Mouse (Mus musculus): Measurements from ENCODE around the gene Cntnap5a.

Gene Cntnap5a

DNA sequence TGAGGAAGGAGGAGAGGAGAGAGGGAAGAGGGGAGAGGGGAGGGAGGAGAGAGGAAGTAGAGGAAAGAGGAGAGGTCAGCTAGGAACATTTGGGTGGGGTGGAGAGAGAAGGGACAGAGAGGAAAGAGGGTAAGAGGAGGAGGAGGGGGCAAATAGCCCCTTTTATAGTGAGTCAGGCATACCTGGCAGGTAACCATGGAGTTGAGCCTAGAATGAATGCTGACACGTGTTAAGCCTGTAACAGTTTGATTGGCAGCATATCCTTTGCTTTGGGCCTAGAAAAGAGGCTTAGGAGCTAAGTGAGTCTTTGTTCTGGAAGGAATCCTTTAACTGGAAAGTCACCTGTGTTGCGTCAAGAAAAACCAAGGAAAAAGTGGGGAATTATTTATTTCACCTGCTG lies 681.6 kb downstream of the Cntnap5a start:
- DNase-seq (ENCODE audit: low spot score in 2 of 2) = no peak

DNA sequence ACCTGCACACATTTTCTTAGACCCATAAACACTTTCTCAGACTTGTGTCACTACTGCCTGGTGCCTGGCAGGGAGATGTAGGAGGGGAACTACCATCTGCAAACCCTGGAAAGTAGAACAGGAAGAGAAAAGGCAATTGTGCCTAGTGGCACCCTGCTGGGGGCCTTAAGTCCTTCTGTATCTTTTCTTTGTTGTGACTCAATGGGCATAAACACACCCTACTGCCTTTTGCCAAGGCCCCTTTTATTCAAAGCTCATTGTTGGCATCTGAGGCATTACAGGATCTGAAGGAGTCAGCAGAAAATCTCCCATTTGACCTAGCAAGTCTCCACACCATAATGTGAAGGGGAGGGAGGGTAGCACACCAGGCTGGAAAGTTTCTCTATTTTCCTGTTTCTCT lies 682.2 kb downstream of the Cntnap5a start:
- no peak for DNase-seq (ENCODE audit: low spot score in 2 of 2)

DNA sequence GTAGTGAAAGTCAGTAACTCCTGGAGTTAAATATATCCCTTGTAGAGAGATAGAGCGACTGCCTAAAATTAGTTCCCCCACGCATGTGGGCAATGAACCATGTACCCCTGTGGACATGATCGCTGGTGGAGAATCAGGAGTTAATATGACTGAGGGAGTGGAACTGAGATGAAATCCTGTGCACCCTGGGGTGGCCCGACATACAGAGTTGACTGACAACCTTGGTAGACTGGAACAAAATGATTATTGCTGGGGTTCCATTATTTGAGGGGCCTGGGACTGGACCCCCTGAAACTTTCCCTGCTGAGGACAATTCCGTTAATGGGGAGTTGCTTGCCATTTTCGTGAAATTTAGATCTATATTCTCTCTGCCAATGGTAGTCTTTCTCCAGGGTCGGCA lies 683.0 kb downstream of the Cntnap5a start:
- no peak for DNase-seq (ENCODE audit: low spot score in 2 of 2)

DNA sequence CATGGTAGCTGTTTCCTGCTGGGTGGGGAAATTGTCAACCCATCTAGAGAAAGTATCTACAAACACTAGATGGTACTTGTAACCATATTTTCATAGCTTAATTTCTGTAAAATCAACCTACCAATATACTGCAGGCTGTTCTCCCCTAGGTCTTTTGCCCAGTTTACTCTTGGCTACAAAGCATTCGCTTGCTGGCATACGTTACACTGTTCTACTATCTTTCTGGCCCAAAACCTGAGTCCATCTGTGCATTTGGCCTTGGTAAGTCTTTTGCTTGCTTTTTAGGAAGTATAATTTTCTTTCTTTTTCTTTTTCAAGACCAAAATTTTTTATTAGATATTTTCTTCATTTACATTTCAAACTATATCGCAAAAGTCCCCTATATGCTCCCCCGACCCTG lies 686.3 kb downstream of the Cntnap5a start:
- DNase-seq (ENCODE audit: low spot score in 2 of 2) = no peak

DNA sequence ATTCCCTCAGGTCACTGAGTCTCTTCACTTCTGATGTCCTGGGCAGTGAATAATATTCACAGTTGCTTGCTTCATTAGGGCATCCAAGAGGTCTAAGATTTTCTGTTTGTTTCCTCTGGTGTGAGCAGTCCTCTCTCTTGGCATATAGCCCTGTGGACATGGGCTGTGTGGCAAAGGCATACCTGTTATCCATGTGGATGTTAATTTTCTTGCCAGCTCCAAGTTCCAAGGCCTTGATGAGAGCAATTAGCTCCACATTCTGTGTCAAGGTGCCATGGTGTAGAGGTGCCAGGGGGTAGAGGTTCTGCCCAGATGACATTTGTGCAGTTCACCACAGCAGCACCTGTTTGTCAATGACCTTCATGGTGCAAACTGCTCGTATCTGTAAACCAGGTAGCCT lies 689.0 kb downstream of the Cntnap5a start:
- DNase-seq (ENCODE audit: low spot score in 2 of 2) = no peak

DNA sequence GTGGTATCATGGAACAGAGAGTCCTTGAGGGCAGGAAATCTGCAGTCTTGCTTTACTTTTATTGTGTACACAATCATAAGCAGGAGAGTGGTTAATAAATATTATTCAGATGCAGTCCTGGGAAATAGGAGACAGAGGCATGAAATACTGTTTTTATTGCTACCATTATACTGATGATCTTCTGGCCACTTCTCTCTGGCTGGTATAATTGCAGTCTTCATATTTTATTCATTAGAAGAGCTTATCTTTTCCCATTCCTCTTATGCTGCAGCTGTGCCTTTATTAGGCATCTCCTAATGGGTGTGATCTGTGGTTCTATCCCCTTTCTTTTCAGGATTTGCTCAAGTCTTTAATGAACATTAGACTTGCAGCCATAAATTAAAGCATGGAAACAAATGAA lies 707.8 kb downstream of the Cntnap5a start:
- no peak for DNase-seq (ENCODE audit: low spot score in 2 of 2)

DNA sequence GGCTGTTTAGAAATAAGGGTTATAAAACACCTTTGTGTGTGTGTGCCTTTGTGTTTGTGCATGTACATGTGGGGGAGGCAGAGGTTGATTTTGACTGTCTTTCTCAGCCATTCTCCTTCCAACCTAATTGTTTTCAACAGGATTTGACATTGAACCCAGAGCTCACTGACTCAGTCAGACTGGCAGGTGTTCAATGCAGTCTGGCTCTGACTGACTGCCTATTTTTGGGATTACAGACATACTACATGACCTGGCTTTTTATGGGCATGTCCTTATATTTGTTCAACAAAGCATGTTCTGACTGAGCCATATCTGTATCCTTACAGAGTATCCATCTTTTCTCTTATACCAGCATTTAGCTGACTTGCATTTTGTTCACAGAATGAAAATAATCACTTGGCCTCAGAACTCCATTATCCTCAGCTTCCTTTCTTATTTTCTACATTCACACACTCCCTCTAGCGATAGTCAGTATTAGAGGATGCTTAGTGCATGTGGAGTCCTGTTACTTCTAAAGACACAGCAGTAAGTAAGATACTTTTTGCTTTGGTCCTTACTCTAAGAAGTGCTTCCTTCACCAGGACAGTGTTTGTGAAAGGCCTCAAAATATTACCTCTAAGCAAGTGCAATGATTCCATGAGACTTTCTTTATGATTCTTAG lies 717.6 kb downstream of the Cntnap5a start:
- DNase-seq (ENCODE audit: low spot score in 2 of 2) = no peak

DNA sequence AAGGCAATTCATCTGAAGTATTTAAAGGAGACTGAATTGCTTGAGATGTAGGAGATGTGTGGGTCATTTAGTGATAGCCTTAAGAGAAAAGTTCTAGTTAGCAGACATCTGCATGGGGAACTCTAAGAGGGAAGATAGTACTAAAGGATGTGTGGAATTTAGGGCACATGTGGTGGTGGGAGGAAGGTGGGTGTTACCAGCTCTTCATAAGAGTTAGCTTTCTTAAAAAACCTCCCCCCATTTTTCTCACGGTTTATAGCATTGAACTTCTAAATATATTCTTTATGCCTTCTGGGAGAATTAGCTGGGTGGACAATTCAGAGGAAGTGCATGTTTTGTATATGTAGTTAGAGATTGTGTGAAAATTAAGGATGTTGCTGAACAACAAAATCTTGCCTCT lies 725.3 kb downstream of the Cntnap5a start:
- DNase-seq (ENCODE audit: low spot score in 2 of 2) = no peak

DNA sequence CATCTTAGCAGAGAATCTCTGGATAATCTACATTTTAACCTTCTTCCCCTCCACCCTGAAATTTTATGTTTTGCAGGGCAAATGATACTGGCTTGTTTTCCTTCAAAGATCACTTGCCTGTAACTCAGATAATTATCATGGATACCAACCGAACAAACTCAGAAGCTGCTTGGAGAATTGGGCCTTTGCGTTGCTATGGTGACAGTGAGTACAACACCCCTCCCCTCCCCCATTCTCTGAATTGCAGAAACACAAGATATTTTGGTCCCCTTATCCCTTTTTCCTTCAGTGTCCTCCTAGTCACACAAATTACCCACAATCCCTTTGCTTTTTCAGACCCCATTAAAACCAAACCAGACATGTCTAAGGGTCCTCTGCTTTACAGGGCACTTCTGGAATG lies 743.8 kb downstream of the Cntnap5a start:
- no peak for DNase-seq (ENCODE audit: low spot score in 2 of 2)

DNA sequence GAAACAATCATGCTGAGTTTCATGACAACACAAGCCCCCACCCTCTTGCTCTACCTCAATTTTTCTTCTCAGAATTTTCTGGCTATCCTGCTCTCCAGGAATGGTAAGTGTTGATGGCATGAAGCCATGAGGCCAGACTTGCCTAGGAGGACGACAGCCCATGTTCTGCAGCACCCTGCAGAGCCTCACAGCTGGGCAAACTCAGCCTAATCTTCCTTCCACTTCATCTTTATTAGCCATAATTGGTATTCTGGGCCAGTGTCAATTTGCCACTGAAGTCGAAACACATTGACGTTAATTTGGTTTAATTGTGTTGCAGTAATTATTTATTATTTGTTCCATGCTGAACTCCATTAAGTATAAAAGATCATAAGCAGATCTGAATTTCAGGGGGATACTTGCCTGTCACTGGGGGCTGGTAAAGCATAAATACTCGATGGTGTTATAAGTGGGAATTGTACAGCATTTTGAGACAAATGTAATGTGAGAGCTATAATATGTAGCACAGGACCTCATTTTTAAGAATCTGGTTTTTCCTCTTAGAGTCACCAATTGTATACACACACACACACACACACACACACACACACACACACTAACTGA lies 770.7 kb downstream of the Cntnap5a start:
- DNase-seq (ENCODE audit: low spot score in 2 of 2) = no peak

DNA sequence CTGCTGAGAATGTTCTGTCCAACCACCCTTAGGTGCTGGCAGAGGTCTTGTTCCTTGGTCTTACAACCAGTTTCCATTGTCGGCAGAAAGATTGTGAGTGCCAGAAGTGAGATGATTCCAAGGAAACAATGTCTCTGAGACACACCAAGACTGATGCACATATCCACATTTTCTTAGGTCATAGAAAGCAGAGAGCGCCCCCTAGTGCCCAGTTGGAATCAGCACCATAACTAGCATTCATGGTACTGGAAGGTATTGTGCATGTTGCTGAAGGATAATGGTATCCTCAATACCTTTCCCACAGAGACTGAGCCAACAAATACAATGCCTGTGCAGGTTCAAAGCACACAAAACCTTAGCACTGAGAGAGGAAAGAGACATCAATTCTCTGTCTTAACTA lies 793.1 kb downstream of the Cntnap5a start:
- no peak for DNase-seq (ENCODE audit: low spot score in 2 of 2)

DNA sequence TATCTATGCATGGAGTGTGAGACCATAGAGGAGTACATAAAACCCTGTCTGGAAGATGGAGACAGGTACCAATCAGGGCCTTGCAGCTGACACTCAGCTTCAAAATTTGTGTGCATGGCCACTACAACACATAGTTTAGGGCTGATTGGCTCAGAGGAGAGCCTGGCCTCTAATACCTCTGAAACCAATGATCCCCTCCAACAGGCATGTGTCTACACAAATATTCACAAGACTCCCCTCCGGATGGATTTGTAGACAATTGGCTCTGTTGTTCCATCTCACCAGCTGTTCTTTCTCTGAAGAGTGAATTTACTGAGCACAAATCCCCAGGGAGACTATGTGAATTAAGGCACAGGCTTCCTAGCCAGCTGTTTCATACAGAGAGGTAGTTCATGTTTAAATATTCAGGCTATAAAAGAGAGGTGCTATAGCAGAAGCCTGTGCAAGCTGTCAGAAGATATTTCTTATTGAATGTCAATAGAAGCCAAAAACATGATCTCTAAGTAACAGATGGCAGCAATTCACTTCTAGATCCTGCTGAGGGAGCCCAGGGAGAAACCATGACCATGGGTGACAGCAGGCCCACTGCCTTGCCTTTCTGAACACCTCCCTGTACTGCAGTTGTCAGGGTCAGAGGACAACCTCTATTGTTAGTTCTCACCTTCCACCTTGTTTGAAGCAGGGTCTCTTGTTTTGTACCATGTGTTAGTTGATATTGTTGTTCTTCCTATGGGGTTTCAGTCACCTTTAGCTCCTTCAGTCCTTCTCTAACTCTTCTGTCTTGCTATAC lies 804.4 kb downstream of the Cntnap5a start:
- DNase-seq (ENCODE audit: low spot score in 2 of 2) = no peak

DNA sequence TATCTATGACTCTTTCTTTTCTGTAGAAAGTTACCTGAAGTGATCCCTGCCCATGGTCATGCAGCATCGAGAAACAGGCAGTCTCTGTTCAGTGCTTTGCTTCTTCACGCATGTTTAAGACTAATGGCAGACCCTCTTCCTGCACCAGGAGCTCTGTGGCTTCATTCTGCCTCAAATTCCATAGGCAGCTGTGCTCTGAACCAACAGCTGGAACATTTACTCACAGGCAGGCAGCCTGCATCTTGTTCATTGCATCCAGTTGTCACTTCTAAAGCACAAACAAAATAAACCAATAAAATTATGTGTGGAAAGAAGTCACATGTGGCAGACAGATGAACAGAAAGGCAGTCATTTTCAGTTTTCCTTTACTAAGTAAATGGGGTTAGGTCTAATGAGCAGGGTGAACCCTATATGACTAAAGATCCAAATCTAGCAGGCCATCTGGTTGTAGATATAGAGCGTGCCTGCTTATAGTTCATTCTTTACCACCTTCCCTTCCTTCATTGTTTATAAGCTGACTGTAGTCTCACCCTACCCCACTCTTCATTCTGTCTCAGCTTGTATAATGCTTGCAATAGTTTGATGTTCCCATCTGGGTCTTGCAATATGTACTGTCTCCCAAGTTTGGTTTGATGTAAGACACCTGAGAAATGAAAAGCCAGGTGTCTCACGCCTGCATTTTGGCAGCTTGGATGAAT lies 893.6 kb downstream of the Cntnap5a start:
- DNase-seq (ENCODE audit: low spot score in 2 of 2) = no peak

DNA sequence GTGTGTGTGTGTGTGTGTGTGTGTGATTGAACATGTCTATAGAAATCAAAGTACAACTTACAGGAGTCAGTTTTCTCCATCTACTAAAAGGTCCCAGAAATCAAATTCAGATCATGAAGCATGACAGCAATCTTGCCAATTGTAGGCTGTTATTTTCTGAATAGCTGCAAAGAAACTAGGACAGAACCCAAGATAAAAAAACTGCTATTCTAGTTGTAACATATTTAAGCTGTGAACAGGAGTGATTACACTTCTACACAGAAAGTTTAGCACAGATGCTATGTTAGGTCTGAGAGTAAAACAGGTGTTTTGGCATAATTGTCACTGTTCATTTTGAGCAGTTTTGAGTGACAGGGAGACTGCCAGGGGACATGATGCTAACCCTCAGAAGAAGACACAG lies 931.7 kb downstream of the Cntnap5a start:
- DNase-seq (ENCODE audit: low spot score in 2 of 2) = no peak
